Mouse (Mus musculus) heart, embryonic 11.5 days (tissue): Measurements from ENCODE around the gene Zfp738. TPM values are rescaled to one million over a fixed set of nuclear protein-coding genes. Genes with fewer than 3 reads are reported as not detected.
"Not testable (repeated sequence)": the region's sequence is repeated elsewhere in the genome, so short reads cannot be mapped to it uniquely, and the experiment has no call there.

ENCODE experiments used
- ATAC-seq: fragments of 200-750 bp; cut with Nextera tagmentation; replicated peaks from 2 replicates; pipeline ENCODE4 v1.8.0; 2017; ENCODE audit warnings: moderate library complexity; ENCODE audit not compliant: insufficient number of reproducible peaks, low FRiP score, low TSS enrichment
- H3K27ac ChIP-seq: fragments of 300-500 bp; sonication (generic); 2 replicates; pipeline ENCODE4 v1.5.1; 2014; ENCODE audit warnings: mild to moderate bottlenecking, low read depth, low read length
- H3K27me3 ChIP-seq: fragments of 300-500 bp; sonication (generic); 2 replicates; pipeline ENCODE4 v1.6.1; 2014; ENCODE audit warnings: mild to moderate bottlenecking, low read length, mixed read lengths; ENCODE audit not compliant: control insufficient read depth, insufficient read depth
- H3K36me3 ChIP-seq: fragments of 300-500 bp; sonication (generic); 2 replicates; pipeline ENCODE4 v1.6.1; 2014; ENCODE audit warnings: mild to moderate bottlenecking, low read length, moderate library complexity, mixed read lengths; ENCODE audit not compliant: control insufficient read depth, insufficient read depth
- H3K4me1 ChIP-seq: fragments of 300-500 bp; sonication (generic); 2 replicates; pipeline ENCODE4 v1.6.1; 2014; ENCODE audit warnings: low read length; ENCODE audit not compliant: control insufficient read depth, insufficient read depth
- H3K4me2 ChIP-seq: fragments of 300-500 bp; sonication (generic); 2 replicates; pipeline ENCODE4 v1.6.1; 2014; ENCODE audit warnings: mild to moderate bottlenecking, moderate library complexity
- H3K4me3 ChIP-seq: fragments of 300-500 bp; sonication (generic); 2 replicates; pipeline ENCODE4 v1.5.1; 2014; ENCODE audit warnings: low read depth, low read length
- H3K9ac ChIP-seq: fragments of 300-500 bp; sonication (generic); 2 replicates; pipeline ENCODE4 v1.6.1; 2014; ENCODE audit warnings: mild to moderate bottlenecking, low read depth, low read length, moderate library complexity
- H3K9me3 ChIP-seq: fragments of 300-500 bp; sonication (generic); replicated peaks from 2 replicates; pipeline ENCODE4 v1.6.1; 2016; ENCODE audit warnings: low read length; ENCODE audit not compliant: control insufficient read depth
- WGBS: fragments of 180-500 bp; shearing (Covaris S2); extraction: QIAGEN DNeasy Blood & Tissue Kit; methylation state at CpG from one replicate; pipeline ENCODE4 v1.1.7; 2014; ENCODE audit not compliant: insufficient replicate concordance; 5-methylcytosine and 5-hydroxymethylcytosine counted together
- polyA plus RNA-seq: library from polyadenylated mRNA; unstranded; fragments of >200 nt; fragmentation: Nextera tagmentation; extraction: Ambion mirVana; gene quantifications from 2 replicates; pipeline ENCODE4 v1.2.1, GENCODE M21; 2014

Zfp738 gene
- polyA plus RNA-seq = 6.8 and 9.6 TPM in 2 replicates

GRCm38 (mm10) chr13:67686971-67687370, at the start of gene Zfp738:
Gene Zfp738 (minus strand): TSS chr13:67687071.
- no peaks in the 10 kb centered on the region for H3K9me3 ChIP-seq
- no peak within 1 kb of the TSS for H3K9ac ChIP-seq
- ATAC-seq = no peak
- H3K4me1 ChIP-seq = no peaks in the 10 kb centered on the region
- H3K36me3 ChIP-seq = no peaks in the 10 kb centered on the region
- H3K27me3 ChIP-seq = no peaks in the 10 kb centered on the region
- H3K27ac ChIP-seq = no peak within 1 kb of the TSS
- 77% methylated on average over 4 of the region's 4 CpGs for WGBS
- H3K4me2 ChIP-seq = no peak within 1 kb of the TSS
- H3K4me3 ChIP-seq = no peak within 1 kb of the TSS

GRCm38 (mm10) chr13:67734391-67734790, 47.5 kb upstream of the Zfp738 start:
- H3K4me1 ChIP-seq, H3K9ac ChIP-seq, ATAC-seq, H3K4me2 ChIP-seq, H3K9me3 ChIP-seq, H3K4me3 ChIP-seq, H3K27ac ChIP-seq, H3K27me3 ChIP-seq, H3K36me3 ChIP-seq: not testable (repeated sequence)
- WGBS = 89% methylated on average over 9 of the region's 9 CpGs

- WGBS = 48% methylated on average over 4 of the region's 4 CpGs
- peak overlapping the region; percentile 61 for H3K4me3 ChIP-seq
- ATAC-seq = peak; percentile 65
- not testable (repeated sequence) for H3K4me1 ChIP-seq, H3K9ac ChIP-seq, H3K36me3 ChIP-seq, H3K9me3 ChIP-seq, H3K27me3 ChIP-seq, H3K27ac ChIP-seq
- peak overlapping the region; percentile 68 for H3K4me2 ChIP-seq
Measured at GRCm38 (mm10) chr13:67729441-67729840, 42.6 kb upstream of the Zfp738 start.

GRCm38 (mm10) chr13:67728641-67729318, 41.9 kb upstream of the Zfp738 start, which contains the start of gene Zfp65:
Gene Zfp65 (minus strand): TSS chr13:67729173.
- Histone ChIP-seq H3K9ac (peak within 1 kb of the TSS; percentile 72), H3K4me3 (peak within 1 kb of the TSS; percentile 61), H3K27me3 (no peaks in the 10 kb centered on the region), H3K36me3 (no peaks in the 10 kb centered on the region), H3K27ac (no peak within 1 kb of the TSS), H3K9me3 (peaks cover 2% of the 10 kb centered on the region; the same call in 1 of the 2 replicates), H3K4me1 (no peaks in the 10 kb centered on the region), H3K4me2 (peak within 1 kb of the TSS; percentile 68)
- ATAC-seq = peak; percentile 75
- 10% methylated on average over 19 of the region's 21 CpGs for WGBS

GRCm38 (mm10) chr13:67728106-67728505, 41.2 kb upstream of the Zfp738 start:
- Histone ChIP-seq H3K9me3 (no peaks in the 10 kb centered on the region), H3K27me3 (no peaks in the 10 kb centered on the region), H3K4me2 (peak overlapping the region; percentile 68), H3K4me1 (no peaks in the 10 kb centered on the region), H3K36me3 (no peaks in the 10 kb centered on the region), H3K9ac (no peak overlapping the region), H3K4me3 (peak overlapping the region; percentile 61), H3K27ac (no peak overlapping the region)
- WGBS = 83% methylated on average over 1 of the region's 1 CpGs
- ATAC-seq = no peak

GRCm38 (mm10) chr13:67725331-67725730, 38.5 kb upstream of the Zfp738 start:
- H3K9ac ChIP-seq, H3K27ac ChIP-seq, H3K4me3 ChIP-seq, ATAC-seq, H3K36me3 ChIP-seq, H3K27me3 ChIP-seq, H3K4me2 ChIP-seq, H3K9me3 ChIP-seq, H3K4me1 ChIP-seq: not testable (repeated sequence)
- WGBS = 81% methylated on average over 2 of the region's 2 CpGs

GRCm38 (mm10) chr13:67723848-67724479, 37.1 kb upstream of the Zfp738 start:
- Histone ChIP-seq H3K4me2 (peak overlapping the region; percentile 60), H3K36me3 (no peaks in the 10 kb centered on the region), H3K9me3 (no peaks in the 10 kb centered on the region), H3K27ac (no peak overlapping the region), H3K4me3 (peak overlapping the region; percentile 87), H3K4me1 (no peaks in the 10 kb centered on the region), H3K9ac (peak overlapping the region; percentile 86), H3K27me3 (no peaks in the 10 kb centered on the region)
- peak; percentile 90 for ATAC-seq
- under 1% methylated on average over 17 of the region's 17 CpGs for WGBS

GRCm38 (mm10) chr13:67683841-67684240, 3.0 kb downstream of the Zfp738 start:
- H3K4me3 ChIP-seq = peak overlapping the region; percentile 53
- 73% methylated on average over 2 of the region's 2 CpGs for WGBS
- 0 out of 2 replicates have a peak, but pooled peaks have one; percentile 31 for ATAC-seq
- not testable (repeated sequence) for H3K27ac ChIP-seq, H3K36me3 ChIP-seq, H3K4me1 ChIP-seq, H3K27me3 ChIP-seq, H3K9me3 ChIP-seq
- peak overlapping the region; percentile 68 for H3K4me2 ChIP-seq
- H3K9ac ChIP-seq = peak overlapping the region; percentile 74; the same call in 1 of the 2 replicates
